Mouse (Mus musculus) right cerebral cortex, adult 18-20 months (tissue): ENCODE data around the gene Tmed4.

Experiments
- DNase-seq: peaks from one replicate; pipeline ENCODE4 v3.0.0; 2022; ENCODE audit warnings: mixed read lengths

Gene Tmed4

DNA sequence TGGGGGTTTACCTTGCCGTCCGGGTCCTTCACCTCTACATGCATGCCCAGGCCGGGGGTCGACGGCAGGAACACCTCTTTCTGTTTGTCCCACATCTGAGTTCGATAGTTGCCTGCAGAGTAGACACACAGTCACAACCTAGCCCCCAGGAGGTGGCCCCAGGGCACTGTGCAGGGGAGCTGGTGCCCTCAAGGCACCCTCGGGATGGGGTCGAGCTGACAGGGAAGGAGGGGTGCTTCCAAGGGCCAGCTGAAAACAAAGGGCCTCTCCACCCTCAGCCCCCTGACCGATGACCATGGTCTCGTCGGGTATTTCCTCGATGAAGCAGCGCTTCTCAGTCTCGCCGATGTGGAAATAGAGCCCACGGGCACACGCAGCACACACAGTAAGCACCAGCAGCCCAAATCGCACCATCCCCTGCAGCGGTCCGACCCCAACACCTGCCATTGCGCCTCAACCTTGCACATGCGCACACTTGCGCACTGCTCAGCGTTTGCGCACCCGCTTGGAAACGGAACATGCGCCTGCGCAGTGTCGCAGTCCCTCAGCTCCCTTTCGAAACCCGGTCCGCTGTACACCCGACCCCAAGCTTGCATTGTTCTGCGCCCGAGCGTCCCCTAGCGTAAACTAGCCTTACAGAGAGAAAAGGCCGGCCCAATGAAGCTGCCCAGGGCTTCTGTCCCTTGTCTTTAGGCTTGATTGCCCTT is at the start of gene Tmed4:
Gene Tmed4, minus strand, starts transcription at position 484 of the 707 bp plus-strand sequence.
- DNase-seq = peak; percentile 98

DNA sequence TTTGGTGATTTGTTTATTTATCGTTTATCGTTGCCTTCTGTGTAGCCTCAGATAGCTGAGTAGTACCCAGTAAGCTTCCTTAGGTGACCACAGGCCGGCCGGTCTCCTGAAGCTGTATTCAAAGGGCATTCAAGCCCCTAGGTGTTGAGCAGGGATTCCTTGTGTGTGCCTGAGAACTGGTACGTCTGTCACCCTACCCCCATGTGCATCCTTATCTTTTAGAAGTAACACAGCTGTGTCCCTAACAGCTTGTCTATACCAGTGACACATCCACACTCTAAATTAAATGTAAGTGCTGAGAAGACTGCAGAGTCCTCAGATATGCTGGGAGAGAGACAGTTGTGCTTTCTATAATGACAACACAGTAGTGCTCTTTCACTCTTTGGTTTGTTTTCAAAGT is 48.7 kb upstream of the Tmed4 start:
- no peak for DNase-seq

DNA sequence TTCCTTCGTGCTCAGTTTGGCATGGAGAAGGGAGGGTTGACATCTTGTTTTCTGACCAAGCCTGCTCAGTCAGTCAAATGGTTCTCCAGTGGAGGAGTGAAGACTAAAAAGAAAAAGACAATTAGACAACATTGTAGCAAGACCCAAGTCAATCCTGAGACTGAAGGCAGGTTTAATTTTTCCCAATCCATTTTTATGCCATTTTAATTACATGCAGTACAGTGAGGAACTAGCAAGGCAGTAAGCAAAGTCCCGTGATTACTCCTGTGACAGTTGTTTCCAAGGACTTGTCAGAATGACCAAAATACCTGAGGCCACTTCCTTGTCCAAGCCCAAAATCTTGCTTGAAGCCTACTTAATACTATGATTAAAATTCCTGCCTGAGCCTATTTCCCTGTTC is 47.4 kb upstream of the Tmed4 start:
- no peak for DNase-seq

DNA sequence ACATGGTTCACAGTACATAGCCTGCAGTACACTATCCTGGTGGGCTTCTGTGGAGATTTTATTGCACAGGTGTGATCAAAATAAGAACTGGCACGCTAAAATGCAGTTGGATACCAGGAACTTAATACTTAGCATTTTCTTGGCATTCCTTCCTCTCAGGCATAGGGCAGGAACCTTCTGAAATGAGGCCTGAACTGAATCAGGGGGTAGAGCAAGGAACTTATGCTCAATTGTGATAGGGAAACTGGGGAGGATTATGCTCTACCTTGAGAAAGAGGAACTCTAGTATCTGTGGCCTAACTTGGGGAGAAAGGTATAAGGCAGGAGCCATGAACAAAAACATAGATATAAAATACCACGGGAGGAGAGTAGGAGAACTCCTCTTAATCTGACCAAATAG is 44.7 kb upstream of the Tmed4 start:
- DNase-seq = no peak

DNA sequence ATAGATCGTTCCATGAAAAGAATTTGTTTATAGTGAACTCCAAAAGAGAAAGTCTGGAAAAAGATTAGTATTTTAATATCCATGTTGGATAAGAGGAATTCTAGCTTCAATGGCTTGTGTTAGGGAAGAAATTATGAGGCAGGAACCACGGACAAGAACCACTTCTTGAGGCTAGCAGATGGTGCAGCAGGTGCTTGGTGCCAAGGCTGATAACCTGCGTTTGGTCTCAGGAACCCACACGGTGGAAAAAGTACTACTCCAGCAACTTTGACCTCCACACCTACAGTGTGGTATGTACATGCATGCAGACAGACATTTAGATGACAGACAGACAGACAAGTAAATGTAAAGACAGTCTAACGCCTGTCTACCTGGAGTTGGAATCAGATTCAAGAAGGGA is 43.9 kb upstream of the Tmed4 start:
- no peak for DNase-seq

DNA sequence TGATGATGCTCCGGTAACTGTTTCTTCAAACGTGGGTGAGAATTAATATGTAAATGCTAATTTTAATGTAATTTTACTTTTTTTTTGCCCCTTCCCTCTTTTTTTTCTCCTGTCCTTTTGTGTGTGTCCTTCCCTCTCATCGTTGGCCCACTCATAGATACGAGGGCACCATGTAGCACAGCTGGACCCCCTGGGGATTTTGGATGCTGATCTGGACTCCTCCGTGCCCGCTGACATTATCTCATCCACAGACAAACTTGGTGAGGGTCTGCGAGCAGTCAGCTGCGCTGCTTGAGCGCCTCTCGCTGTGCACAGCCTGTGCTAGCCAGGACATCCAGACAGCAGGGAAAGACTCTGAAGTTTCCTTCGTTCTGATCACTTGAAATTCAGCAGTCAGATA is 42.2 kb upstream of the Tmed4 start:
- DNase-seq = no peak

DNA sequence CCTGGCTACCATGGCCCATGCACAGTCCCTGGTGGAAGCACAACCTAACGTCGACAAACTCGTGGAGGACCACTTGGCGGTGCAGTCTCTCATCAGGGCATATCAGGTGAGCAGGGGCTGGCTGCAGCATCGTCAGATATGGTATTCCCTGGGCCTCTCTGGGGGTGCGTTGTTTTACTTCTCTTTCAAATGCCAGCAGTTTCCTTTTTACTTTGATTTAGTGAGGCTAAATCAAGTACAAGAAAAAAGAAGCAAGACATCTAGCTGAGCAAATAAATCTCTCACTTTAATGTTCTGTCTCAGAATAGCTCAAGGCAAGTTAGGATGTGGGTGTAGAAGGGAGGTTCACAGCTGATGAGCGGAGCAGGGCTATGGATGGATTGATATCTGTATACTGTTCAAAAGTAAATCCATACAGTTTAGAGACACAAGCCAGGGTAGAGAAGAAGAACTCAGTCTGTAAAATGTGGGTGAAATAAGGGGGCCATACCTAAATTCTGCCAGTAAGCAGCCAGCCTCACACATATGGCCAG is 39.3 kb upstream of the Tmed4 start:
- no peak for DNase-seq

DNA sequence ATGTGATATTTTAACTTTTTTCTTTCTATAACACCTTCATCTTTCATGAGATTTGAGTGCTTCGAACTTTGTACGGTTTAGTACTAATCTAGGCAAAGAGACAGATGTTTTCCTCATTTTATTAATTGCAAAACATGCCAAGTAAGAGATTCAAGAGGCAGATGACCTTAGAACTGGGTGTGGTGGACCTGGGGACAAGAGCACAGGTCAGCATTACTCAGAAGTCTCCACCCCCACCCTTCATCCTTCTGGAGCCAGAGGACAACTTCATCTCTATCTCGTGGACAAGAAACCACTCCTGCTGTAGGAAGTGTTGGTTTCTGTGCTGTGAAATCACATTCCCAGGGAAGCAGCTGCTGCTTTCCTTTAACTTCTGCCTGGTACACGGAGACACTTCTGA is 33.5 kb upstream of the Tmed4 start:
- DNase-seq = no peak

DNA sequence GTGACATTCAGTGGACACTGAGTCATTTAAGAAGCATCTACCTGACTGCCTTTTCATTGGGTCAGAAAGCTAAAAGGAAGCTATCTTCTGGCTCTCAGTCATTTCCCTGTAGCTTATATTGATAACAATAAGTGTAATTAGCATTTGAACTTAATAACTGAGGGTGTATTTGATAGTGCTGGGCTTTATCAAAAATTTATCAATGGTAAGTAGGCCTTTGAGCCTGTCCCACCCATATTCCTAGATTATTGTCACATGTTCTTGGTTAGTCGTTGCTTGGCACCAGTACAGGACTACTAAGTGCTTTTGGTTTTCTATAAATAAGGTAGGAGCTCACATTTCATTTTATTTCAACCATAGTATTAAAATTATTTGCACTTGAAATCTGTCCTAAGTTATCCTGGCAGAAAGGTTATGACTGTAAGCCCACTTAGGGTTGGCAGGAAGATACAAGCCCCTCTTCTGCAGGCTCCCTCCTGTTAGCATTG is 31.3 kb upstream of the Tmed4 start:
- DNase-seq = no peak

DNA sequence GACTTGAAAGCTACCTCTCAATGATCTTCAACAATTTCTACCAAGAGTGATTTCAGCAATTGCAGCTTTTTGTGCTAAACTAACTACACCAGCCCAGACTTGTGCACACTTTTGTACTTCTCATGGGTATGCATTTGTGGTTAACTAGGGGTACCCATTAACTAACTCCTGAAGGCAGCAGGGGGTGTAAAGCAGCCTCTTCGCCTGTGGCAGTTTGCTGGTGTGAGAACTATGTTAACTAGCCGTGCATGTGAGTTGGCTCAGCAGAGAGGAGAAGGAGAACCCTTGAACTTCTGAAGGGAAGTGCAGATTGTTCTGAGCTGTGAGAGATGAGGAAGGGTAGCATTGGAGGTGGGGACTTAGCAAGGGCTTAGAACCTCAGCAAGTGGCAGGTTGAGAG is 28.1 kb upstream of the Tmed4 start:
- DNase-seq = no peak

DNA sequence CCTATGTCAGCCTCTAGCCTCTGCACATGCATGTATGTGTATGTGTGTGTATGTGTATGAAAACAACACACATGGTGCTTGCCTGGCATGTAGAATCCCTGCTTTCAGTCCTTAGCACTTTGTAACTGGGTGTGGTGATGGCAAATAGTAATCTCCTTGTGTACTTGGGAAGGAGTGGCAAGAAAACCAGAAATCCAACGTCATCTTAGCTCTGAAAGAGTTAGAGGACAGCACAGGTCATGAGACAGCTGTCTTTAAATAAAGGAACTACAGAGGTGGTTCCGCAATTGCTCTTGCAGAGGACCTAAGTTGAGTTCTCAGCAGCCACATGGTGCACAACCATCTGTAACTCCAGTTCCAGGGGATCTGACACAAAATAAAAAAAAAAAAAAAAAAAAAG is 24.8 kb upstream of the Tmed4 start:
- DNase-seq = no peak

DNA sequence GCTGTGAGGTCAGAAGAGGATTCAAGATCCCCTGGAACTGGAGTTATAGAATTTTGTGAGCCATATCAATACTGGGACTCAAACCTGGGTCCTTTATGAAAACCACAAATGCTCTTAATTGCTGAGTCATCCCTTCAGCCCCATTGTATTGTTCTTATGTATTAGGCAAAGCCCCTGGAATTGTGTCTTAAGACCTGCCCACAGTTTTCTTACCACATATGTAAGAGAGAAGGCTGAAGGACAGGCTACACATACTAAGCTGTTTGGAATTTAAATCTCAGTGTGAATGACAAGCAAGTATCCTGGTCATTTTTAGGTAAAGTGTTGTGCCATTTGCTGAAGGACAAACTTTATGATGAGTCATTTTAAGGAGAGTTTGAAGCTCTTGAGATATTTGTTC is 21.4 kb upstream of the Tmed4 start:
- no peak for DNase-seq

DNA sequence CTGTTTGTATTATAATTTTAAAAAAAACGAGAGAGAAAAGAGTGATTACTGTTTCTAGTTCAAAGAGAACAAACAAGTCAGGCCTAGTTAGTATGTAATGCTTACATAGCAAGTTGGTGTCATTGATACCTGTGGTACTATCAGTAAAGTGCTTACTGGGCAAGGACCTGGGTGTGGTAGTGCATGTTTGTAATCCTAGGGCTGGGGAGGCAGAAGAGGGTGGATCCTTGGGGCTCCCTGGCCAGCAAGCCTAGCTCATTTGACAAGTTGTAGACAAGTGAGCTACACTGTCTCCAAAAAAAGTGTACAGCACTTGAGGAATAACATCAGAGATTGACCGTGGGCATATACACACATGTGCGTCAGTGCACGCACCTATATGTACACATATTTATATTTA is 20.0 kb upstream of the Tmed4 start:
- no peak for DNase-seq

DNA sequence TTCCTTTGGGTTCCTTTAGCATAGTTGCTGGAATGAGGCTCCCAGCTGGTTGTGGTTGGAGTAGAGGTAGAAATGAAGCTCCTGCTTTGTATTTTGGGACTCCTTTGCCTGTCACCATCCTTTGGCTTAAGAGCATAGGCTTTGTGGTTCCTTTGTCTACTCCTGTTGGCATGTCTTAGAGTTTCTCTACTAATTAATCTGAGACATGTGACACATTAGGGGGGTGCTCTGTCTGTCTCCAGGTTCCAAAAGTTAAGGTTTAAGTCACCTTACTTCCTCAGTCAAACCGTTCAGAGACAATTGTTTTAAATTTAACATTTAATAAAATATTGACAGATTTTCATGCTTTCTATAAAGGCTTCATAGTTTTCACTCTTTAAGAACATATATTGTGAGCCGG is 18.9 kb upstream of the Tmed4 start:
- no peak for DNase-seq

DNA sequence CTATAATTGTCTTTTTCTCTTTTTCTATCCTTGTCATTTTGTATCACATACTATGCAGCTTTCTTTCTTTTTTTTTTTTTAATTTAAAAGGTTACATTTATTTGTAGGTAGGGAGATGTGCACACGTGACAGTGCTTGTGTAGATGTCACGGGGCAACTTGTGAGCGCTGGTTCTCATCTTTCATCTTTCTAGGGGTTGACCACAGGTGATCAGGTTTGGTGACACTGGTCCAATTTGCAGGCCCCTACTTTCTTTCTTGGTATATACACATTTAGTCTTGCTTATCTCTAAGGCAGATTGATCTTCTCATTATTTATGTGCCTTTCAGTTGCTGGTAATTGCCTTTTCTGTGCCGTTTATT is 18.3 kb upstream of the Tmed4 start:
- no peak for DNase-seq

DNA sequence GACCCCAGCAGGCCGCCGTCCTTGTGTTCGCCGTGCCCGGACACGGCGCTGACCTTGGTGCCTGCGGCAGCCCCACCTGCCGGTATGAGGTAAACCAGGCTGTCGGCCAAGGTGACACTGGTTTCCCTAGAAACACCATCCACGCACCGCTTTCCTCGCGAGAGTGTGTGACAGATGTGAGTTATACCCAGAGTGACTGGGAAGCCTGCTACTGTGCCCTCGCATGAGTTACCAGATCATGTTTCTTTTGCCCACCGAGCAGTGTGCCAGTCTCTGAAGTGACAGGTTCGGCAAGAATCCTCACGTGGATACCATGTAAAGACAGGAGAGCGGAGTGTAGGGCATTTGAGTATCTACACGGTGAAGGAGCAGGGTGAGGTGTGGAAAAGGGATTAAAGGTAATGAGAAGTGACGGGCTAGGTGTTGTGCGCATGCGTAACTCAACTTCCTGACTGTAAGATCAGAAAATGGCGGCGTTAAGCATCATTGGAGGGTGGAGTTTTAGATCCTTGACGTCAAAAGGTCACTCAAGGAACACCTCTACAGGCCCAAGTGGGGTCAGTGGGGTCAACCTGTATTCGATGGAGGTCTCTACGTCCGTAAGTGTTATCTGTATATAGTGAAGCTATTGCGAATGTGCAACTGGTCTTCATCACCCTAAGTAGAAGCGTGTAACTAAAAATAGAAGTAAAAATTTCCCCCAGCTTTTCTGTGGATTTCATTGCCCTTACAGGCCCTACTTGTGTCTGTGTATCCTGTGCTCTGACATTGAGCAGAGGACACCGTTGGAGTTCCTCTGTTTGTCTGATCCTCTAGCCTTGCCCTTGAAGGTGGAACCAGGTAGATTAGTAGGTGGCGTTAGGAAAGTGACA is 17.7 kb upstream of the Tmed4 start:
- peak; percentile 73 for DNase-seq

DNA sequence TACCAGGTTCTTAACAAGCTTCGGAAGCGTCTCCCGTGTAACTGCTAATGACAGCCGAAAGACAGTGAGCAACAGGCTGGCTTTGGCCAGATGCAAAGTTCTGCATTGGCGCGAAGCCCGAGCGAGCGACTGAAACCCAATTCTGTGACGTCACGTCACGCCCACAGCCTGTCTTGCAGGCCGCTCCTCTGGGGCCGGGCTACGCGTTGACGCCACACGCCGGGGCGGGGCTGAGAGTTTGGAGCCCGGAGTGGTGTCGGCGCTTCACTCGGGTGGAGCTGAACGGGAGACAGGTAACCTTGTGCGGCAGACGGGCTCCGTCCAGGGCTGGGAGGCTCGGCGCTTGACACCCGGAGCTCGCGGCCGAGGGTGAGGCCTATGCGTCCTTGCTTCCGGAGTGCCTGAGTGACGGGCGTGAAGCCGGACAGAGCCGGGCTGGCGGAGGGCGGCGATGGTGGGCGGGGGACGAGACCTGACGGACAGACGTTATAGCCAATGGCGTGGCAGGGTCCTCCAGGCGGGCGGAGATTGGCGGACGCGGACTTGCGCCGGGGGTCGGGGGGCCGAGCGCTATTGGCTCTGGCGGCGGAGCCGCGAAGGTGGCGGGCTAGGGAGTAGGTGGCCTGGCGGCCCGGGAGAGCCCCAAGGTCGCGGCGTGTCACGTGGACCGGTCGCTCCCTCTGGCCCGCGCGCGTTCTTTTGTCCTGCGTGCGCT is 16.9 kb upstream of the Tmed4 start, which contains the start of gene Ogdh:
Gene Ogdh, plus strand, starts transcription at position 233 of the 715 bp plus-strand sequence.
- DNase-seq = peak; percentile 99

DNA sequence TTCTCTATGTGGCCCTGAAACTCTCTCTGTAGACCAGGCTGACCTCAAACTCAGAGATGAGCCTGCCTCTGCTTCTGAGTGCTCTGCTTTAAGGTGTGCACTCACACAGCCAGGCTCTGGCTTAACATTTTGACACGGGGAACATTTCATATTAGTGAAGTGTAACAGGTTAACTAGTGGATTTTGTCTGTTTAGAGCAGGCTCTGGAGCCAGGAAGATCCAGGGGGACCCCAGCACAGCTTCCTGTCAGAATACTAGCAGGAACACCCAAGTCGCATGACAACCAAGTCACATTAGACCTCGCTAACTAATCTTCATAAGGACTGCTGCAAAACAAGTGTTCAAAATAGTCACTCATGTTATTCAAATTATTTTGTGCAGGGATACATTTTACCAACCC is 16.2 kb upstream of the Tmed4 start:
- DNase-seq = no peak

DNA sequence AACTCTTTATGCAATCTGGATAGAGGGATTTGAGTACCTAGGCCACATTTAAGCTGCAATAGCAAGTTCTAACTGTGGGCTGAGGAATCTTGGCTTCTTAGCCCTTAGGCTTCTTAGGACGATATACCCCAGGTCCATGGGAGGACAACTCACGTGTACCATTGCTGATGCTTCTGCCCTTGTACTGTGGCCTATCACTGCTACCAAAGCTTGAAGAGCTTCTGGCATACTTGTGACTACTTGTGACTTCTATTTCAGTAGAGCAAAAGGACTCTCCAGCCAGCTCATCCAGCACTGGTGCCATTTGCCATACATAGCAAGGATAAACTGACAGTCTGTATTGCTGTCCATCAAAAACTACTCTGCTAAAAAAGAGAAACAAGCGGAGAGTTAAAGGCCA is 15.5 kb upstream of the Tmed4 start:
- no peak for DNase-seq

DNA sequence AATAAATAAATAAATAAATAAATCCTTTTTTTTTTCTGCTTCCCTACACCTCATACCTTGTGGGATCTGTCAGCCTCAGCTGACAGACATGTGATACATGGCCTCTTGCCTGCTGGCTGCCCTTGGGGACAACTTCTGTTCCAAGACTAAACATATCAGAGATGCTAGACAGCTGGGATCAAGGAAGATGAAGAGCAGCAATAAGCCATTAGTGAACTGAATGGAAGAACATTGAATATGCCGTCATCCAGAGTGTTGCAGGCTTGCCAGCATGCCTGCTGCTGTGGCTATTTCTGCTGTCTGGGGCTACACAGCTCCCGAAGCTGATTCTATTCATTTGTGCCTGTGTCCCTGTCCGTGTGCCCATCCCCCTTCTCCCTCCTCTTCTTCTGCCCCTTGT is 8.3 kb upstream of the Tmed4 start:
- DNase-seq = no peak

DNA sequence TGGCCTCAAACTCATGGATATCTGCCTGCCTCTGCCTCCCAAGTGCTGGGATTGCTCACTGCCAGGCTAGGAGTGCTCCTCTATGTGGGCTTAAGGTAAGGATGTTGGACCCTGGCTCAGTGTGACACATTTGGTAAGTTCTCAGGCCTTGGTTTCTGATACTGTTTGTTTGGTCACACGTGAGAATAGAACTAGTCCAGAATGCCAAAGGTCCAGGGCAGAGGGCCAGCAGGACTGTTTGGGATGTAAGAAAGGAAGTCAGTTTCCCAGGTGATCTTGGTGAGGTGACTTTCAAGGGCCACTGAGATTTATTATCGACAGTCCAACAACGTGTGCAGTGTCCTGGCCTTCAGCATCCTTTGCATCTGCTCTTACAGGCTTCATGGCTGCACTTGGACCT is 1.8 kb upstream of the Tmed4 start:
- DNase-seq = no peak

DNA sequence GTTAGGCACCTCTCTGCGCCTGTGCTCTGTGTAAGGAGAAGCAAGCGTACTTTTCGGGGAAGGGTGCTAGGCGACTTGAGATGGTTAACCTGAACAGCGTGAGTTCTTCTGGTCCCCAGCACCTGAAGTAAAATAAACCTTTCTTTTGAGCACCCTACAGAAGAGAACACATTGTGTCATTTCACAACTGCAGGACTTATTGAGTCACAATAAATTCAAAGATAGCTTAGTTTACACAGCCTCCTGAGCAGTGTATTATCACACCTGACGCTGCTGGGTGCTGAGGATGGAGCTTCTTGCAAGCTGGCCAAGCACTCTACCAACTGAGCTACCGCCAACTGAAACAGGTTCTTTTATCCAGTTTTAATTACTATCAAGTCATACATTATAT is 419 bp upstream of the Tmed4 start:
- no peak for DNase-seq

DNA sequence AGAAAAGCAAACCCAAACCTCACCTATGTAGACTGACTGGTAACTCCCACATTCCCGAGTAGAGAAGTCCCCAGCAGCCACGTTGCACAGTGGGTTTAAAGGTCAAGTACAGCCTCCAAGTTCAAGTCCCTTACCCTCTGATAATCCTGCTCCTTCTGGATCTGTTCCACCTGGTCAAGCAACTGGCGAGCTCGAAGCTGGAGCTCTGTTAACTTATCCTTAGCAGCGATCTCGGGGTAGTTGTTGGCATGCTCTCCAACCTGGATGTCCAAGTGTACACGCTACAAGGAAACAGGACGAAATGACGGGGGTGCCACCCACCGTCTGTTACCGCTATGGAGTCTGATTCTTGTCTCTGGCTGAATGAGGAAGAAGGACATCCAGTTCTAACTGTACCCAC is 1.1 kb downstream of the Tmed4 start:
- no peak for DNase-seq
